Mouse (Mus musculus) liver, embryonic 14.5 days (tissue): ENCODE data around the gene Dglucy.

Experiments used
- CTCF ChIP-seq: IDR thresholded peaks from 2 replicates; pipeline ENCODE4 v1.5.1; 2016; ENCODE audit warnings: antibody characterized with exemption, low read depth, control low read depth
- EP300 ChIP-seq: IDR thresholded peaks from 2 replicates; pipeline ENCODE4 v1.6.1; 2016; ENCODE audit warnings: antibody characterized with exemption, low read depth

DNA sequence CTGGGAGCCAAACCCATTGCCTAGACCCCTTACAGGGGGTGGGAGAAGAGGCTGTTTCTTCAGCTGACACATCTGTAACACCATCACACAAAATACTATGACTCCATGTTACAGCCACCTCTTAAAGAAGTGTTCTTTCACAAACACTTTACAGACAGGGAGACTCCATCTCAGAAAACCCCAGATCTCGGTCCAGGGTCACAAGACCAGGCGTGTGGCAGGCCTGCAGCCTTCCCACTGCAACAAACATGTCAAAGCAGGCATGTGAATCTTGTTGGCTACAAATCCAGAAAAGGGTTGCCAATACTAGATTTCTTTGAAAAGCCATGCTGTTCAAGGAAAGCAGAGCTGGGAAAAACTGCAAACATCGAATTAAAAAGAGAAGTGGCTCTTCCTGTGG, 162.5 kb downstream of the Dglucy start:
- TF ChIP-seq CTCF (no peak), EP300 (no peak)
